Mouse (Mus musculus): Measurements from ENCODE around the gene Bahcc1. TPM values are rescaled to one million over a fixed set of nuclear protein-coding genes. Genes with fewer than 3 reads are reported as not detected.

The Bahcc1 gene
- total RNA-seq, 2 experiments from 2014 or later: 3.2 to 4.7 TPM

DNA sequence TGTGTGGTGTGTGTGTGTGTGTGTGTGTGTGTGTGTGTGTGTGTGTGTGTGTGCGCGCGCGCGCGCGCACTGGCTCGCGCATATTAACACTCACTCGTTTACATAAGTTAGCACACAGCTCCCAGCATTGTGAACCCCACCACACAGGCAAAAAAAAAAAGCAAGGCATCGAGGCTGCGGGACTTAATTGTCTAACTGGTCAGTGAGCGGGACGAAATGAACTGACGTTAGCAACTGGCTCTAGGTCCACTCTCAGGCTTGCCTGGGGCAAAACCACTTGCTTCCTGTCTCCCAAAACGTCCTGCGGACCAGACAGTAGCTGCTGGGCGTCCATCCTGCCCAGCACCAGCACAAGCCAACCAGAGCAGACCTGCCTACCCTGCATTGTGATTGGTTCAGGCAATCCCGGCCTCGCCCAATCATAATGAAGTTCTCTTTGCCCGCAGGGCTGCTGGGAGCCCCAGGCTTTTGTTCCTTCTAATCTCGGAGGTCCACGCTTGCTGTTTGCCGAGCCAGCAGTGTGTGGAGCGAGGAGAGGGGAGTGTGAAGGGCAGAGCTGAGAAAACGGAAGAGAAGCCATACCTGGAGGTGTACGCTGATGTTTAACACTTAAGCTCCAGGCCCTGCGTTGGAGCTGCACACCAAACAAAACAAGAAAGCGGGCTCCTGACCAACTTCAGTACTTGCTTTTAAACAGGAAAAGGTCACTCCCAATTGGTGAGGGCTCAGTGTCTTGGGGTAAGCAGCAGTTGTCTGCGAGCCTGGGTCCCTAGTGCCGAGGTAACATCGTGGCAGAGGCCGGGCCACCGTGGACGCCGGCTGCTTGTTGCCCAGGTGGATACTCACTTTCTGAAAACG is 83.3 kb downstream of the Bahcc1 start:
- DNase-seq: peak; percentile 93

DNA sequence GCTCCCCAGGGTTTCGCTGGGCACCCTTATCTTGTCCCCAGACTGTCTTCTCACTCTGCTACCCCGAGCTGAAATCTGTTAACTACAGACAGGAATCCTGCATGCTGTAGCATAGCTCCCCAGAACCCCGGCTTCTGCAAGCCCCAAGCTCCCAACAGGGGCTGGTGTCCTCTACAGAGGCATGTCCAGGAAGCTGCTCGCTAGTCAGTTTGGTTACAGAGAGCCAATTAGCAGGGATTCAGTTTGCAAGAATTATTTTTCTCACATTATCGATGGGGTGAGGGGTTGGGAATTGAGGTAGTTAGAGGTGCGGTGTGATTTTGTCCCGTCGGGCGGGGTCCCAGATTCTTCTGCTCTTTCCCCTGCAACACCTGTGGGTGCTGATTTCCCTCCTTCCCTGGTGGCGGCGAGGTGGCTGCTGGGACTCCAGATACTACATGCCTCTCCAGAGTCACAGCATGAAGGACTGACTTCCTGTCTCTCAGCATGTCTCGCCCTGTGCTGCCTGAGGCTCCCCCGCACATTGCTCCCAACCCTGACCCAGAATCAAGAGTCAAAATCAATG is 84.0 kb downstream of the Bahcc1 start:
- no peak for DNase-seq

DNA sequence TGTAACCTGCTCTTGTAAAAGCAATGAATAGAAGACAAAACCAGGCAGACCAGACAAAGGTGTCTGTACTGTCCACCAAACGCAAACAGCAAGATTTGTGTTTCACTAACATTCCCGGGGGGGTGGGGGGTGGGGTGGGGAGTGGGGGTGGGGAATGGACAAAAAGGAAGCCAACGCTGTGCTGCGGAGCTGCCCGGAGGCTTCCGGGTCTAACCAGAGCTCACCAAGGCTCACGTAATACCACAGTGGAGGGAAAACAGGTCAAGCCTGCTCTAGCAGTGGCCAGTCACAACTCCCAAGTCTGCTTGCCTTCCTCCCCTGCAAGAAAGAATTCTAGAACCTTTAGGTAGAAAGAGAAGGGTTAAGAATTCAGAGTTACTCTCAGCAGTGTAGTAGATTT is 84.7 kb downstream of the Bahcc1 start:
- DNase-seq: no peak

DNA sequence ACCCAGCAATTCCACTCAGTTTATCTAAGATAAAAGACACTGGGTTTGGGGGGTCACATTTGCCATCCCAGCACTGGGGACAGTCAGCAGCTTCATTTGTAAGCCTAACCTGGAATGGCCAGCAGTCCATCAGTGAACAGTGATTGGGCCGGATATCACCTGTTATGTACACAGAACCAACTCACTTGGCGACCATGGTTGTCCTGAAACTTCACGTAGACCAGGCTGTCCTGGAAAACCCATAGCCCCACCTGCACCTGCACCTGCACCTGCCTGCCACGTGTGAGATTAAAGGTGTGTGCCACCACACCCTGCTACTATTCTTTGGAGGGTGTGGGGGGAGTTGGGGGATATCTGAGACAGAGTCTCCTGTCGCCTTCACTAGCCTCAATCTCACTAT is 86.6 kb downstream of the Bahcc1 start:
- DNase-seq: no peak

DNA sequence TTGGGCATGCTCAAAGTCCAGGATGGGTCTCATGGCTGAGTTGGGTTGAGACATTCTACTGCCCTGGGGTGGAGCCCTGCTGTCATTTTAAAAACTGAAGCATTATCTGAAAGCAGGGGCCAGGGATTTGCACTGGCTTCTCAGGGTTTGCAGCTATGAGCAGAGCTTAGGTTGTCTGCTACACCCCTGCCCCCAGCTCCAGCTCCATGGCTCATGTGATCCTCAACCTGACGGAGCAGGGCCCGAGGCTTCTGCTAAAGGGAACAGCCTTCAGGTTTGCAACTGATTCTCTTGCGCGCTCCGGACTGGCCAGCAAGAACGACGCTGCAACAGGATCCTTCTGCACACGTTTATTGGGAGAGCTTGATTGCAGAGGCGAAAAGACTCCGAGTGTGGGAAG is 87.4 kb downstream of the Bahcc1 start:
- no peak for DNase-seq

DNA sequence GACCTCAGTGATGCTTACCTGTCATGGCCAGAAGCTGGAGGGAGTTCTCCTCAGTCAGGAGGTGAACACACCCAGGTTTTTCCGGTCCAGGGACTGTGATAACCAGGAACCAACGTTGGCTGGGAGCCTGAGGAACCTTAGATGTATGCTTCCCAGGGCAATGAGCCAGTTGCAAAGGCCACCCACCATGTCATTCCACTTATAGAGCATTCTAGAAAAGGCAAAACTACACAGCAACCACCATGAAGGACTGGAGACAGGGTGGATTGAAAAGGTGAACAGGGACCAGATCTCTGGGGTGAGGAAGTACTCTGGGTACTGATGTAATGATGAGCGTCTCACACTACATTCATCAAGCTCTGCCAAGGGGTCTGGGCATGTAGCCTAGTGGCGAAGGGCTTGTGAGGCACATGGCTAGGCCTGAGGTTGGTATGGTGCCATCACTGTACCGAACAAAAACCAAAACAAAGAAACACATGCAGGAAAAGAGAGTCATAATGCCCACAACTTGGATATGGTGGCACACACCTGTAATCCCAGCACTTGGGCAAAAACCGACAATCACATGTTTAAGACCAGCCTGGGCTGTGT is 102.8 kb downstream of the Bahcc1 start:
- DNase-seq: no peak

DNA sequence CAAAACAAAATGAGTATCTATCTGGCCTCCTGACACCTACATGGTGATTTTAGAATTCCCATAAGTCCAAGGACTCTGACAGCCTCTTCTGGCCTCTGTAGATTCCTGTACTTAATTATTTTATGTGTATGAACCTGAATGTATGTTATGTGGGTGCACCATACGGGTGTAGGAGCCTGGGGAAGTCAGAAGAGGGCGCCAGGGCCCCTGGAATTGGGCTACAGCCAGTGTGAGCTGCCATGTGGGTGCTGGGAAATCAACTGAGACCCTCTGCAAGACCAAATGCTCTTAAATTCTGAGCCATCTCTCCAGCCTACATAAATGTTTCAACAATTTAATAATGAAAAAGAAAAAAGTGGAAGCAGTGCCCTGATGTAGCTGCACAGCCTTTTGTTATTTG is 104.7 kb downstream of the Bahcc1 start:
- no peak for DNase-seq

DNA sequence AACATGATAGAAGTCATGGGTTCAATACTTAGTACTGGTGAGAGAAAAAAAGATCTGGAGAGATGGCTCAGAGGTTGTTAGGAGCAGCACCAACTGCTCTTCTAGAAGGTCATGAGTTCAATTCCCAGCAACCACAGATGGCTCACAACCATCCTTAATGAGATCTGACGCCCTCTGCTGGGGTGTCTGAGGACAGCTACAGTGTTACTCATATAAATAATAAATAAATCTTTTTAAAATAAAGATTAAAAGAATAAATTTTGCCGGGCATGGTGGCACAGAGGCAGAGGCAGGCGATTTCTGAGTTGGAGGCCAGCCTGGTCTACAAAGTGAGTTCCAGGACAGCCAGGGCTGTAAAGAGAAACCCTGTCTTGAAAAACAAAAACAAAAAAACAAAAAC is 106.0 kb downstream of the Bahcc1 start:
- no peak for DNase-seq

DNA sequence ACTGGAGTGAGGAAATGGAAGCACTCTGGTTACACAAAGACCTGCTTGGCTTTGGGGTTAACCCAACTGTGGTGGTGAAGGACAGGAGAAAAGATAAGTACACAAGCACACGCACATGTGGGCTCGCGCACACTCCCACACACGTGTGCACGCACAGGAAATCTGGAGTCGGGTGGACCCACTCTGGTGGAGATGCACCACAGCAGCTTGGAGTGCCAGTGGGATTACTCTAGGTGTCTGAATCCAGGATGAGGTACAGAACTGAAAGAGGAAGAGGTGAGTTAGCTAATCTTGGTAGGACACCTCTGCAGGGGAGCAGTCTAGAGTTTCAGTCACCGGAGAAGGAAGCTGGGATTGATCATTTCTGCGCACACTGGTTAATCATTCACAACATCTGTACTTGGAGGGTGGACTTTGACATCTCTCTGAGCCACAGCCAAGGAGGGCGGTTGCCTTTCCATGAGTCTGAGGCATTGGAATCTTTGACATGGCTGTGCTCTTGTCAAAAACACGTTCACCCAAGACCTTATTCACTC is 107.3 kb downstream of the Bahcc1 start:
- no peak for DNase-seq

DNA sequence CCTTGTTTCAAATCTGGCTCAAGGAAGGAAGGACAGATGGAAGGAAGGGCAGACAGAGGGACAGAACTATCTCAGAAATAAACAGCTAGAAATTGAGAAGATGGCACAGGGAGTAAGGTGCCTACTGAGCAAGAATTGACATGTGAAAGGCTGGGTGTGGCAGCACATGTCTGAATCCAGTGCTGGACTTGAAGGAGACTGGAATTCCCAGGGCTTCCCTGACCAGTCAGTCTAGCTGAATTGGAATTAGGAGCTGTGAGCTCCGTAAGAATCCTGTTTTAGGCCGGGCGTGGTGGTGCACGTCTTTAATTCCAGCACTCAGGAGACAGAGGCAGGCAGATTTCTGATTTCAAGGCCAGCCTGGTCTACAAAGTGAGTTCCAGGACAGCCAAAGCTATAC is 108.9 kb downstream of the Bahcc1 start:
- DNase-seq: no peak

Small RNAs within 50 kb of the gene (microRNA-seq; reads per million reads assigned to microRNA genes)
- gene Gm47297 (ENCODE audit: borderline replicate concordance in 2 of 2): 0 reads per million in 2 experiments

Other genes starting within 250 kb of the Bahcc1 start
- 1 to 10 TPM; 4.8 to 4.9 TPM for gene Aatk, start 185.8 kb upstream of the Bahcc1 start, total RNA-seq (2021)
- 1 to 10 TPM; 5.1 to 7.2 TPM for gene Cep131, start 146.1 kb upstream of the Bahcc1 start, total RNA-seq (2021)
- gene Tepsin, start 134.2 kb upstream of the Bahcc1 start, total RNA-seq (2021): 1 to 10 TPM; 5.2 to 5.5 TPM
- gene Ndufaf8, start 134.0 kb upstream of the Bahcc1 start, total RNA-seq (2021): 10 to 100 TPM; 30.9 to 39.5 TPM
- 10 to 100 TPM; 43.8 to 57.6 TPM for gene Slc38a10, start 81.6 kb upstream of the Bahcc1 start, total RNA-seq (2021)
- gene Actg1, start 115.6 kb downstream of the Bahcc1 start, total RNA-seq (2021): 100 to 1,000 TPM; 236 to 249 TPM
- gene Fscn2, start 128.6 kb downstream of the Bahcc1 start, total RNA-seq (2021): under 1 TPM; 0.29 to 0.31 TPM
- gene Faap100, start 145.8 kb downstream of the Bahcc1 start, total RNA-seq (2021): 10 to 100 TPM; 14.0 to 16.5 TPM
- gene Nploc4, start 204.8 kb downstream of the Bahcc1 start, total RNA-seq (2021): 10 to 100 TPM; 67.9 to 72.7 TPM
- gene Tspan10, start 209.7 kb downstream of the Bahcc1 start, total RNA-seq (2021): 1 to 10 TPM in 1 of 2 experiments, under 1 TPM in 1; 0.54 to 1.1 TPM
- under 1 TPM in 1 of 2 experiments, not detected in 1; 0.83 TPM for gene Pde6g, start 220.6 kb downstream of the Bahcc1 start, total RNA-seq (2021)
- gene Oxld1, start 225.1 kb downstream of the Bahcc1 start, total RNA-seq (2021): 10 to 100 TPM; 23.3 to 25.0 TPM
- 1 to 10 TPM; 5.8 to 7.6 TPM for gene Ccdc137, start 225.2 kb downstream of the Bahcc1 start, total RNA-seq (2021)
- gene Arl16, start 234.7 kb downstream of the Bahcc1 start, total RNA-seq (2021): 1 to 10 TPM; 5.2 to 9.1 TPM